Mouse (Mus musculus) thymus, adult 2 months (tissue): ENCODE results near the gene Sall1. TPM values are rescaled to one million over a fixed set of nuclear protein-coding genes. Genes with fewer than 3 reads are reported as not detected.

Experiments used
- DNase-seq: peaks from one replicate; pipeline ENCODE4 v3.0.0; 2021
- H3K27ac ChIP-seq: fragments of 200-500 bp; 2 replicates; pipeline ENCODE4 v1.5.1; 2012; ENCODE audit warnings: low read length, control low read depth; ENCODE audit not compliant: control insufficient read depth, insufficient read depth
- H3K27me3 ChIP-seq: fragments of 200-500 bp; 2 replicates; pipeline ENCODE4 v1.6.1; 2012; ENCODE audit warnings: mild to moderate bottlenecking, low read length, moderate library complexity, mixed read lengths; ENCODE audit not compliant: control insufficient read depth, insufficient read depth
- H3K36me3 ChIP-seq: fragments of 200-500 bp; 2 replicates; pipeline ENCODE4 v1.6.1; 2012; ENCODE audit warnings: mild to moderate bottlenecking, low read length, moderate library complexity; ENCODE audit not compliant: control insufficient read depth, insufficient read depth
- H3K4me1 ChIP-seq: fragments of 200-500 bp; replicated peaks from 2 replicates; pipeline ENCODE4 v1.6.1; 2012; ENCODE audit warnings: low read length; ENCODE audit not compliant: control insufficient read depth, insufficient read depth
- H3K4me3 ChIP-seq: fragments of 200-500 bp; 2 replicates; pipeline ENCODE4 v1.5.1; 2012; ENCODE audit warnings: mild to moderate bottlenecking, low read length, control low read depth, moderate library complexity; ENCODE audit not compliant: control insufficient read depth, insufficient read depth
- CTCF ChIP-seq: fragments of 200-500 bp; IDR thresholded peaks from 2 replicates; pipeline ENCODE4 v1.5.1; 2012; ENCODE audit warnings: mild to moderate bottlenecking, control low read depth, low read length, moderate library complexity, borderline replicate concordance; ENCODE audit not compliant: control insufficient read depth, poor library complexity, insufficient read depth; ENCODE audit errors: extremely low read depth
- POLR2A ChIP-seq: fragments of 200-500 bp; IDR thresholded peaks from 2 replicates; pipeline ENCODE4 v1.6.1; 2012; ENCODE audit warnings: mild to moderate bottlenecking, low read length, control low read depth, moderate library complexity; ENCODE audit not compliant: control insufficient read depth, poor library complexity, insufficient read depth; ENCODE audit errors: extremely low read depth
- WGBS: fragments of 180-500 bp; shearing (Covaris S2); methylation state at CpG from one replicate; pipeline ENCODE4 v1.1.7; 2018; 5-methylcytosine and 5-hydroxymethylcytosine counted together
- polyA plus RNA-seq: library from polyadenylated mRNA; depleted of rRNA; stranded (reverse); fragments of >200 nt; gene quantifications from 2 replicates; pipeline ENCODE4 v1.2.3, GENCODE M21; 2012

Gene Sall1
- polyA plus RNA-seq, 1 experiment = 0.03 TPM

DNA sequence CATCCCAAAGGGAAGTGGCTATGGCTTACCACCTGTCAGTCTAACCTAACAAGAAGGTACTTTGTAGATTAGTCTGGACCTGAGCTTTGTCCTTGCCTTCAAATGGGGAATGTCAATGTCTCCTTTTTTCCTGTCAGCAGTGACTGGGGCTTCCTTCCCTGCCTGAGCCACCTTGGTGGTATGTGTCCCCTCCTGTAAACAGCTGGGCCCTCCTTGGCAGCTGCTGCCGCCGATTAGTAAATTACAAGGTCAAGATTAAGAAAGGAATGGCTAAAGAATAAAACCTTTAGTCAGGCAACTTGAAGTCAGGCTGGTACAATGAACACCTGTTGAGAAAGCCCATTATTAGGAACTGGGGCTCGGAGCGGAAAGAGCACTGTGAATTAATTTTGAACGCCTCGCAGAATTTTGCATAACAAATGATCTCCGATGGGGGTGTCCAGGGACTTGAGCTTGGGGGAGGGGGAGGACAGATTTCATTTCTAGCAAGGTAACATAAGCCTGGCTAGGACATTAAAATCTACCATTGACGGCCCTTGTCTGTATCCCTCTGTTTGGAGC lies 40.5 kb downstream of the Sall1 start:
- DNase-seq = no peak
- TF ChIP-seq CTCF (no peak), POLR2A (no peak)
- Histone ChIP-seq H3K36me3 (no peaks in the 10 kb centered on the region), H3K4me3 (no peak overlapping the region), H3K4me1 (no peaks in the 10 kb centered on the region), H3K27ac (no peak overlapping the region), H3K27me3 (no peaks in the 10 kb centered on the region)
- 79% methylated on average over 8 of the region's 8 CpGs for WGBS

GRCm38 (mm10) chr8:89002128-89002527 lies 41.8 kb downstream of the Sall1 start:
- DNase-seq = no peak
- Histone ChIP-seq H3K36me3 (no peaks in the 10 kb centered on the region), H3K4me1 (no peaks in the 10 kb centered on the region), H3K4me3 (no peak overlapping the region), H3K27me3 (no peaks in the 10 kb centered on the region), H3K27ac (no peak overlapping the region)
- TF ChIP-seq CTCF = no peak
- no peak for TF ChIP-seq POLR2A
- WGBS = 76% methylated on average over 2 of the region's 2 CpGs

DNA sequence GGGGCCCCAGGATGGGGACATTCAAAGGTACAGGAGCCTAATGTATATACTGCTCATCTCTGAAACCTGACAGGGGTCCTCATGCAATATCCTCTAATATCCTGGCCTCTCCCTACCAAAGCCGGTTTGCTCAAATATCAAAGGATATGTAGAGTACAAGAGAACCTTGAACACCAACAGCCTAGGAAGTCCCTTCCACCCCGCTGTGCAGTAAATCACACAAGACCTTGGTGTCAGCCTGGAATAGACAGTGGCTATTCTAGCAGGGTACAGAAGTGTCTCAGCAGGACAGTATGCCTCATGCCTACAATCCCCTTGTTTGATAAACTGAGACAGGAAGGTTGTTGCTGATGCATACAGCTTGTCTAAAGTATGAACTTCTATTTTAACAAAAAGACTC lies 46.7 kb downstream of the Sall1 start:
- Histone ChIP-seq H3K27me3 (no peaks in the 10 kb centered on the region), H3K27ac (no peak overlapping the region), H3K4me1 (no peaks in the 10 kb centered on the region), H3K36me3 (no peaks in the 10 kb centered on the region), H3K4me3 (no peak overlapping the region)
- 100% methylated on average over 2 of the region's 2 CpGs for WGBS
- no peak for DNase-seq
- TF ChIP-seq POLR2A = no peak
- no peak for TF ChIP-seq CTCF

DNA sequence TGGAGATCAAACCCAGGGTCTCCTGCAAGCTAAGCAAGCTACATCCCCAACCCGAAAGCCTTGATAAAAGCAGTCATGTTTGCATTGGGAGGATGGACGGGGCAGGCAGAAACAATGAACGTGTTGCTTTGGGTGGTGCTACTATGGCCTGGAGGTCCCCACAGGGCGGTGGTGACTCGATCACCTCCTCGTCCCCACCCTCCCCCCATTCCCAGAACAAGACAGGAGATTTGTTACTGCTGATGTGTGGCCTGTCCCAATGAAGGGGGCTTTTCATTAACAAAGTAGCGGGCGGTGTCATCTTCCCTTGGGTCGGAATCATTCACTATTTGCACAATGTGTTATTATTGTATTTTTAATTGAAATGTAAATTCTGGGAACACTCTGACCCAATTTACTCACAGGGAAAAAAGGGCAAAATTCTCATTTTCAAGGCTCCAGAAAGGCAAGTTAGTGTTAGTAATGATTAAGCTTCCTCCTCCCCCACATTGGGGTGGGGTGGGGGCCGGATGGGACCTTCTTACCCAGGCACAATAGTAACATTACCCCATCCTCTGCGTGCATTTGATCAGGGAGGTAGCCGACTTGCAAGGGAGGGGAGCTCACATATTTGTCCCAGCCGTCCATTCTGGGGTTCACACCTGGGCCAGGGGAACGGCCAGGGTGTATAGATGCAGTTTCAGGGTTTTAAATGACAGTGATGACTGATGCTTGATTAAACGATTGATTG lies 52.0 kb downstream of the Sall1 start:
- TF ChIP-seq CTCF (no peak), POLR2A (no peak)
- H3K27me3 ChIP-seq = no peaks in the 10 kb centered on the region
- H3K27ac ChIP-seq = no peak overlapping the region
- no peaks in the 10 kb centered on the region for H3K4me1 ChIP-seq
- no peak for DNase-seq
- 87% methylated on average over 15 of the region's 15 CpGs for WGBS
- no peak overlapping the region for H3K4me3 ChIP-seq
- no peaks in the 10 kb centered on the region for H3K36me3 ChIP-seq

- Histone ChIP-seq H3K4me1 (no peaks in the 10 kb centered on the region), H3K27me3 (no peaks in the 10 kb centered on the region), H3K27ac (no peak overlapping the region), H3K4me3 (no peak overlapping the region), H3K36me3 (no peaks in the 10 kb centered on the region)
- 80% methylated on average over 5 of the region's 5 CpGs for WGBS
- TF ChIP-seq CTCF (no peak), POLR2A (no peak)
- no peak for DNase-seq
These were observed 52.8 kb downstream of the Sall1 start for GRCm38 (mm10) chr8:88991176-88991575.

DNA sequence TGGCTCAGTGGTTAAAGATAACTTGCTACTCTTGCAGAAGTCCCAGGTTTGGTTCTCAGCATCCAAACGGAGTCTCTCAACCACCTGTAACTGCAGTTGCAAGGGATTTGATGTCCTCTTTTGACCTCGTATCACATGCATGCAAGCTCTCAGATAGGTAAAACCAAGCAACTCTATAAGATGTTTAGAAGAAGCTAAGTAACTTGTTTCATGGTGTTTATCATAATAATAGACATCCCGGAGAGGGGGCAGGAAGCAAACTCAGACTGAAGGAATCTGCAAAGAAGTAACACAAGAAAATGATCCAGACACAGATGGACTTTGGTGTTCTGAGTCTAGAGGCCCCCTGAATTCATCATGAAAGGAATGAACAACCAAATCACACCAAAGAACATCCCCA lies 55.0 kb downstream of the Sall1 start:
- DNase-seq = no peak
- no peak overlapping the region for H3K27ac ChIP-seq
- H3K36me3 ChIP-seq = no peaks in the 10 kb centered on the region
- H3K4me1 ChIP-seq = no peaks in the 10 kb centered on the region
- WGBS = 88% methylated on average over 3 of the region's 3 CpGs
- H3K4me3 ChIP-seq = no peak overlapping the region
- no peak for TF ChIP-seq POLR2A
- no peak for TF ChIP-seq CTCF
- H3K27me3 ChIP-seq = no peaks in the 10 kb centered on the region
